Mouse (Mus musculus): ENCODE data around the gene Sfn. TPM values are rescaled to one million over a fixed set of nuclear protein-coding genes. Genes with fewer than 3 reads are reported as not detected.
A peak's percentile ranks its signal among the peaks of the same experiment; 100 is the strongest.
"Not testable (repeated sequence)": the region's sequence is repeated elsewhere in the genome, so short reads cannot be mapped to it uniquely, and the experiment has no call there.

Sfn gene
- total RNA-seq (2022): 1 to 10 TPM; 1.4 to 3.1 (median 2.1) TPM

- DNase-seq (ENCODE audit: low spot score in 2 of 2): no peak
Measured at GRCm38 (mm10) chr4:133601721-133602218, at the start of gene Sfn. Sfn (minus strand) TSS chr4:133602168.

- no peak for DNase-seq (ENCODE audit: low spot score in 2 of 2)
Measured at GRCm38 (mm10) chr4:133651445-133651844, 49.5 kb upstream of the Sfn start.

GRCm38 (mm10) chr4:133649989-133650699 lies 48.2 kb upstream of the Sfn start, which contains the start of gene Zdhhc18:
Zdhhc18 (minus strand) TSS chr4:133650154.
- peak; percentile 57 to 80 for DNase-seq (ENCODE audit: low spot score in 2 of 2)

- not testable (repeated sequence) for DNase-seq (ENCODE audit: low spot score in 2 of 2)
Measured at GRCm38 (mm10) chr4:133649464-133649863, 47.5 kb upstream of the Sfn start.

GRCm38 (mm10) chr4:133645680-133646079 lies 43.7 kb upstream of the Sfn start:
- no peak for DNase-seq (ENCODE audit: low spot score in 2 of 2)

- DNase-seq (ENCODE audit: low spot score in 2 of 2): no peak
Measured at GRCm38 (mm10) chr4:133645195-133645594, 43.2 kb upstream of the Sfn start.

GRCm38 (mm10) chr4:133634043-133634410 lies 32.1 kb upstream of the Sfn start:
- DNase-seq (ENCODE audit: low spot score in 2 of 2): no peak

- peak; percentile 54 to 79 for DNase-seq (ENCODE audit: low spot score in 2 of 2)
Measured at GRCm38 (mm10) chr4:133633332-133634042, 31.5 kb upstream of the Sfn start.

- DNase-seq (ENCODE audit: low spot score in 2 of 2): no peak
Measured at GRCm38 (mm10) chr4:133632483-133633327, 30.7 kb upstream of the Sfn start.

- DNase-seq (ENCODE audit: low spot score in 2 of 2): no peak
Measured at GRCm38 (mm10) chr4:133631769-133632411, 29.9 kb upstream of the Sfn start.

- no peak for DNase-seq (ENCODE audit: low spot score in 2 of 2)
Measured at GRCm38 (mm10) chr4:133631071-133631768, 29.3 kb upstream of the Sfn start.

- DNase-seq (ENCODE audit: low spot score in 2 of 2): no peak
Measured at GRCm38 (mm10) chr4:133630326-133630920, 28.5 kb upstream of the Sfn start.

- DNase-seq (ENCODE audit: low spot score in 2 of 2): no peak
Measured at GRCm38 (mm10) chr4:133629191-133629590, 27.2 kb upstream of the Sfn start.

- DNase-seq (ENCODE audit: low spot score in 2 of 2): no peak
Measured at GRCm38 (mm10) chr4:133628517-133628916, 26.5 kb upstream of the Sfn start.

- DNase-seq (ENCODE audit: low spot score in 2 of 2): no peak
Measured at GRCm38 (mm10) chr4:133627039-133627438, 25.1 kb upstream of the Sfn start.

GRCm38 (mm10) chr4:133626621-133627020 lies 24.7 kb upstream of the Sfn start:
- DNase-seq (ENCODE audit: low spot score in 2 of 2): no peak

GRCm38 (mm10) chr4:133626221-133626620 lies 24.3 kb upstream of the Sfn start:
- DNase-seq (ENCODE audit: low spot score in 2 of 2): no peak

GRCm38 (mm10) chr4:133625621-133626071 lies 23.7 kb upstream of the Sfn start:
- DNase-seq (ENCODE audit: low spot score in 2 of 2): no peak

- DNase-seq (ENCODE audit: low spot score in 2 of 2): no peak
Measured at GRCm38 (mm10) chr4:133624830-133625229, 22.9 kb upstream of the Sfn start.

- no peak for DNase-seq (ENCODE audit: low spot score in 2 of 2)
Measured at GRCm38 (mm10) chr4:133622161-133622695, 20.3 kb upstream of the Sfn start.

All from layer of hippocampus, adult 8-10 months (tissue).